Mouse (Mus musculus) ovary, postnatal 14 days (tissue): ENCODE results near the gene Adm.
"Not testable (repeated sequence)": the region's sequence is repeated elsewhere in the genome, so short reads cannot be mapped to it uniquely, and the experiment has no call there.

Experiments used
- DNase-seq: peaks from one replicate; pipeline ENCODE4 v3.0.0; 2022; ENCODE audit warnings: low spot score

Gene Adm

GRCm38 (mm10) chr7:110627486-110628272, at the start of gene Adm:
Adm (plus strand) TSS chr7:110627661.
- peak; percentile 70 for DNase-seq

GRCm38 (mm10) chr7:110583705-110584104, 43.8 kb upstream of the Adm start:
- no peak for DNase-seq

- no peak for DNase-seq
Observed at GRCm38 (mm10) chr7:110584159-110584558, 43.3 kb upstream of the Adm start.

- DNase-seq: no peak
Observed at GRCm38 (mm10) chr7:110585250-110585649, 42.2 kb upstream of the Adm start.

- DNase-seq: no peak
Observed at GRCm38 (mm10) chr7:110587721-110588120, 39.7 kb upstream of the Adm start.

- DNase-seq: not testable (repeated sequence)
Observed at GRCm38 (mm10) chr7:110593991-110594390, 33.5 kb upstream of the Adm start.

- DNase-seq: no peak
Observed at GRCm38 (mm10) chr7:110597141-110597540, 30.3 kb upstream of the Adm start.

GRCm38 (mm10) chr7:110605476-110605875, 22.0 kb upstream of the Adm start:
- no peak for DNase-seq

GRCm38 (mm10) chr7:110606906-110607305, 20.6 kb upstream of the Adm start:
- no peak for DNase-seq

- DNase-seq: no peak
Observed at GRCm38 (mm10) chr7:110613381-110614132, 13.9 kb upstream of the Adm start.

GRCm38 (mm10) chr7:110614133-110615063, 13.1 kb upstream of the Adm start, which contains the start of gene Sbf2:
Sbf2 (minus strand) TSS chr7:110614922.
- peak; percentile 65 for DNase-seq

- DNase-seq: peak; percentile 58
Observed at GRCm38 (mm10) chr7:110615151-110615631, 12.3 kb upstream of the Adm start.

- DNase-seq: no peak
Observed at GRCm38 (mm10) chr7:110615792-110616191, 11.7 kb upstream of the Adm start.

GRCm38 (mm10) chr7:110619086-110619611, 8.3 kb upstream of the Adm start:
- no peak for DNase-seq

- no peak for DNase-seq
Observed at GRCm38 (mm10) chr7:110624067-110624466, 3.4 kb upstream of the Adm start.

- no peak for DNase-seq
Observed at GRCm38 (mm10) chr7:110624961-110625360, 2.5 kb upstream of the Adm start.

- no peak for DNase-seq
Observed at GRCm38 (mm10) chr7:110625489-110625888, 2.0 kb upstream of the Adm start.

- no peak for DNase-seq
Observed at GRCm38 (mm10) chr7:110626186-110627098, 1.0 kb upstream of the Adm start.

- DNase-seq: no peak
Observed at GRCm38 (mm10) chr7:110627099-110627482, 370 bp upstream of the Adm start.

GRCm38 (mm10) chr7:110628273-110628600, 776 bp downstream of the Adm start:
- DNase-seq: no peak
